Mouse (Mus musculus) liver, adult 2 months (tissue): Measurements from ENCODE around the gene Golga5. TPM values are rescaled to one million over a fixed set of nuclear protein-coding genes. Genes with fewer than 3 reads are reported as not detected.
A peak's percentile ranks its signal among the peaks of the same experiment; 100 is the strongest.

Experiments
- DNase-seq: peaks from one replicate; pipeline ENCODE4 v3.0.0-alpha.2; 2011; ENCODE audit warnings: low read depth, low spot score; ENCODE audit errors: extremely low read depth
- H3K27ac ChIP-seq: fragments of 200-500 bp; replicated peaks from 2 replicates; pipeline ENCODE4 v1.5.1; 2012; ENCODE audit warnings: low read depth, mild to moderate bottlenecking, control low read depth, inconsistent platforms, low read length; ENCODE audit not compliant: insufficient read depth
- H3K27me3 ChIP-seq: fragments of 200-500 bp; 2 replicates; pipeline ENCODE4 v1.6.1; 2012; ENCODE audit warnings: mild to moderate bottlenecking, moderate library complexity, low read length, inconsistent platforms; ENCODE audit not compliant: control insufficient read depth, insufficient read depth
- H3K36me3 ChIP-seq: fragments of 200-500 bp; 2 replicates; pipeline ENCODE4 v1.6.1; 2012; ENCODE audit warnings: low read length, inconsistent platforms; ENCODE audit not compliant: control insufficient read depth, insufficient read depth
- H3K4me1 ChIP-seq: fragments of 200-500 bp; 2 replicates; pipeline ENCODE4 v1.6.1; 2011; ENCODE audit warnings: low read length; ENCODE audit not compliant: control insufficient read depth, insufficient read depth
- H3K4me3 ChIP-seq: fragments of 200-500 bp; 2 replicates; pipeline ENCODE4 v1.5.1; 2011; ENCODE audit warnings: low read depth, mild to moderate bottlenecking, control low read depth, low read length, moderate library complexity; ENCODE audit not compliant: insufficient read depth
- H3K79me2 ChIP-seq: fragments of 200-500 bp; 2 replicates; pipeline ENCODE4 v1.6.1; 2012; ENCODE audit warnings: inconsistent platforms, mild to moderate bottlenecking, low read length, moderate library complexity; ENCODE audit not compliant: control insufficient read depth, insufficient read depth
- H3K9ac ChIP-seq: fragments of 200-500 bp; 2 replicates; pipeline ENCODE4 v1.6.1; 2012; ENCODE audit warnings: low read depth, mild to moderate bottlenecking, control low read depth, inconsistent platforms, low read length
- CTCF ChIP-seq: fragments of 200-500 bp; IDR thresholded peaks from 2 replicates; pipeline ENCODE4 v1.5.1; 2011; ENCODE audit warnings: low read depth, low read length, control low read depth
- POLR2A ChIP-seq: fragments of 200-500 bp; IDR thresholded peaks from 2 replicates; pipeline ENCODE4 v1.6.1; 2011; ENCODE audit warnings: low read length, control low read depth; ENCODE audit not compliant: insufficient read depth; ENCODE audit errors: extremely low read depth
- WGBS: fragments of 180-500 bp; shearing (Covaris S2); methylation state at CpG from one replicate; pipeline ENCODE4 v1.1.7; 2018; 5-methylcytosine and 5-hydroxymethylcytosine counted together
- polyA plus RNA-seq: library from polyadenylated mRNA; depleted of rRNA; stranded (reverse); fragments of >200 nt; gene quantifications from 2 replicates; pipeline ENCODE4 v1.2.3, GENCODE M21; 2012
- total RNA-seq: library from RNA; depleted of rRNA; stranded (reverse); fragments of >200 nt; gene quantifications from 2 replicates; pipeline ENCODE4 v1.2.3, GENCODE M21; 2014

Gene Golga5
- total and polyA plus RNA-seq, 2 experiments = 6.8 to 18.6 TPM

DNA sequence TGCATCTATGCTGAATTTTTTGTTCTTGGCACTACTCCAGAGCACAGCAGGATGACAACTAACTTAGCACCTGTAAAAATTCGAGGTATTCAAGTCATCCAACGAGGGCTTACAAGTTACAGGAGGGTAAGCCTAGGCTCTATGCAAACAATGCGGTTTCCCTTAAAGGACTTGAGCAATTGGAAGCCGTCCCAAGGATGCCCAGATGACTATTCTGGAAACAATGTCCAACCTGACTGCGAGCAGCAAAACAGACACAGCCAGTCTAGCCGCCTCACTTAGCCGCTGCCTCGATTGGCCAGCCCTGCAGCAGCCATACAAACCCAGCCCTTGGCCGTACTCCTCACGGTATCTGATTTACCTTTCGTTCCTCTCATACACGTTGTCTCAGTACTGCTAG lies 36.7 kb upstream of the Golga5 start:
- no peaks in the 10 kb centered on the region for H3K36me3 ChIP-seq
- no peak overlapping the region for H3K9ac ChIP-seq
- 0 out of 2 replicates have a peak, but pooled peaks cover 2% of the 10 kb centered on the region for H3K4me1 ChIP-seq
- no peak overlapping the region for H3K4me3 ChIP-seq
- no peak overlapping the region; the same call in 1 of the 2 replicates for H3K27ac ChIP-seq
- no peaks in the 10 kb centered on the region for H3K27me3 ChIP-seq
- TF ChIP-seq POLR2A = no peak
- TF ChIP-seq CTCF = no peak
- peaks cover 15% of the 10 kb centered on the region for H3K79me2 ChIP-seq
- 87% methylated on average over 12 of the region's 12 CpGs for WGBS
- DNase-seq = no peak

- no peak overlapping the region for H3K9ac ChIP-seq
- TF ChIP-seq CTCF = no peak
- TF ChIP-seq POLR2A = no peak
- H3K4me3 ChIP-seq = no peak overlapping the region
- H3K27ac ChIP-seq = no peak overlapping the region
- H3K79me2 ChIP-seq = peaks cover 15% of the 10 kb centered on the region
- no peaks in the 10 kb centered on the region for H3K36me3 ChIP-seq
- 0 out of 2 replicates have a peak, but pooled peaks cover 4% of the 10 kb centered on the region for H3K4me1 ChIP-seq
- H3K27me3 ChIP-seq = no peaks in the 10 kb centered on the region
- WGBS = 82% methylated on average over 4 of the region's 4 CpGs
- no peak for DNase-seq
Observed at GRCm38 (mm10) chr12:102434107-102434506, 34.8 kb upstream of the Golga5 start.

DNA sequence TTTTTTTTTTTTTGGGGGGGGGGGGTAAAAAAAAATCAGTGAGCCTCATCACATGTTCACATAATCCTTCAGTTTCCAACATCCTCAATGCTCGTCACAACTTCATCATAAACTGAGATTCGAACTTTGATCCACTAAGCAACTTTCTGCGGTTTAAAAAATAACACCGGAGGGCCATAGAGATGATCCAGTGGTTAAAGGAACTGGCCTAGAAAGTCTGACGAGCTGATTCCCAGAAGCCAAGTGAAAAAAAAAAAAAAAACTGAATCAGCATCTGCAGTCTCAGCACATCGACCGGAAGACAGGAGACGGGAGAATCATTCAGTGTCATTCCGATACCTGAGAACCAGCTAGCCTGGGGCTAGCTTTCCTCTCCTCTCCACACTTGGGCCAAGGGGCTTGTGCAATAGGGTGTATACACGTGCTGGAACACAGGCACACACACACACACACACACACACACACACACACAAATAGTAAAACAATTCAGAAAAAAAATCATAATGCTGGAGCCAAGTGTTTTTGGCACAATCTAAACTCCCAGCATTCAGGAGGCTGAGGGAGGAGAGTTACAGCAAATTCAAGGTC lies 31.9 kb upstream of the Golga5 start:
- Histone ChIP-seq H3K4me3 (no peak overlapping the region), H3K27ac (peak overlapping the region; percentile 35), H3K79me2 (peaks cover 15% of the 10 kb centered on the region), H3K9ac (0 out of 2 replicates have a peak overlapping the region, but pooled peaks have one; percentile 8), H3K4me1 (peaks cover 4% of the 10 kb centered on the region; the same call in 1 of the 2 replicates), H3K36me3 (no peaks in the 10 kb centered on the region), H3K27me3 (no peaks in the 10 kb centered on the region)
- DNase-seq = peak; percentile 62
- 34% methylated on average over 10 of the region's 10 CpGs for WGBS
- TF ChIP-seq CTCF = no peak
- no peak for TF ChIP-seq POLR2A

DNA sequence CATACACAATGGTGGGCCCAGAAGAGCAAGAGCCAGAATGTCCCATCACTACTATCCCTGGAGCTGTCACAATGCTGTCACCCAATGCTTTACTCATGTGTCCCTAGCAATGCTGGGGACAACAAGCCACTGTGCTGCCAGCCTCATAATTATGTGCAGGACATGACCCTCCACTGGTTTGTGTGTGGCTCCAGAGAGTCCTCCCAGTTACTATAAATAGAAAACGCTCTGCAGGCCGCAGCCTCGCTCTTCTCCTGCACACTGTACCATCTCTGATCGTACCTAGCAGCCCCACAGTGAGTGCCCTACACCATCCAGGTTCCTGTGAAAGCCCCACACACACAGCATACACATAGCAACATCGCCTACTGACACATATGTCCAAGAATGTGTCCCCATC lies 31.0 kb upstream of the Golga5 start:
- DNase-seq = no peak
- H3K4me3 ChIP-seq = peak overlapping the region; percentile 44
- WGBS = 75% methylated on average over 5 of the region's 5 CpGs

DNA sequence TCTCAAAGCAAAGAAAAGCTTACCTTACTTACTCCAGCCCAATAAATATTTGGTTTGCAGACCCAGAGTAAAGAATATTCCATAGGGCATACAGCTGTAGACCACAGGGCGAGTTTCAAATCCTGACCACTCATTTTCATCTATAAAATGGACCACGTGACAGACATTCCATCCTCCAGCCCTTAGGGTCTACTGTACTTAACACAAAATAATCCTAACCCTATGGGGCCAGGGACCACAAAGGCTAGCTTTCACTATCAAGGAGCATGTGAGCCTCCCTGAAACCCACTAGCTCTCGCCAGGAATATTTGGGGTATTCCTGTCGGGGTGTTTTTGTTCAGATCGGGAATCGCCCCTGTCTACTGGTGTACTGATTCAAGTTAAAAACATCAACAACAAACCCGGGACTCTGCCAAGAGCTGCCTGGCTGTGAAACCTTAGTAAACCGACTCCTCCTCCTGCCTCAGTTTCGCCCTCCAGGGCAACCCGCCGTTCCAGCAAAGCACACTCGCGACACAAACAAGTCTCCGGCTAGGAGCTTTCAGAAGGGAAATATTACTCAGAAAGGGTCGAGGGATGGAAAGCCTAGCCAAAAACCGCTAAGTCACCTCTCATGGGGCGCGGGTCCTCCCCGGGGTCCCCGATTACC lies 29.8 kb upstream of the Golga5 start:
- Histone ChIP-seq H3K4me1 (peaks cover 4% of the 10 kb centered on the region; the same call in 1 of the 2 replicates), H3K9ac (peak overlapping the region; percentile 71), H3K79me2 (peaks cover 2% of the 10 kb centered on the region; the same call in 1 of the 2 replicates), H3K27me3 (no peaks in the 10 kb centered on the region), H3K4me3 (peak overlapping the region; percentile 70), H3K27ac (peak overlapping the region; percentile 64), H3K36me3 (no peaks in the 10 kb centered on the region)
- peak; percentile 54 for DNase-seq
- TF ChIP-seq CTCF (no peak), POLR2A (no peak)
- WGBS = 4% methylated on average over 20 of the region's 20 CpGs

More for the DNA sequence above, 31.0 kb upstream of the Golga5 start:
- H3K79me2 ChIP-seq = peaks cover 8% of the 10 kb centered on the region; the same call in 1 of the 2 replicates
- no peaks in the 10 kb centered on the region for H3K36me3 ChIP-seq
- no peak for TF ChIP-seq POLR2A
- no peak for TF ChIP-seq CTCF
- no peaks in the 10 kb centered on the region for H3K27me3 ChIP-seq
- H3K9ac ChIP-seq = peak overlapping the region; percentile 38
- peak overlapping the region; percentile 52; the same call in 1 of the 2 replicates for H3K27ac ChIP-seq
- peaks cover 4% of the 10 kb centered on the region; the same call in 1 of the 2 replicates for H3K4me1 ChIP-seq
